Mouse (Mus musculus) C2C12 (cell line): ENCODE data around the gene Spg20.

Experiments used
- CTCF ChIP-seq: IDR thresholded peaks from one replicate; pipeline ENCODE4 v1.5.1; 2011; ENCODE audit not compliant: control insufficient read depth, insufficient read depth, insufficient read length
- MAX ChIP-seq: IDR thresholded peaks from one replicate; pipeline ENCODE4 v1.6.1; 2011; ENCODE audit warnings: mild to moderate bottlenecking, control low read depth
- MYOG ChIP-seq: IDR thresholded peaks from one replicate; pipeline ENCODE4 v1.6.1; 2011; ENCODE audit not compliant: control insufficient read depth, insufficient read length; ENCODE audit errors: extremely low read depth
- USF1 ChIP-seq: IDR thresholded peaks from one replicate; pipeline ENCODE4 v1.6.1; 2011; ENCODE audit warnings: low read depth, mild to moderate bottlenecking, control low read depth, moderate library complexity

GRCm38 (mm10) chr3:55098990-55099389, 12.9 kb upstream of the Spg20 start:
- TF ChIP-seq MAX (peak; percentile 29), CTCF (no peak), USF1 (no peak), MYOG (no peak)
